In the genomic region with DNA sequence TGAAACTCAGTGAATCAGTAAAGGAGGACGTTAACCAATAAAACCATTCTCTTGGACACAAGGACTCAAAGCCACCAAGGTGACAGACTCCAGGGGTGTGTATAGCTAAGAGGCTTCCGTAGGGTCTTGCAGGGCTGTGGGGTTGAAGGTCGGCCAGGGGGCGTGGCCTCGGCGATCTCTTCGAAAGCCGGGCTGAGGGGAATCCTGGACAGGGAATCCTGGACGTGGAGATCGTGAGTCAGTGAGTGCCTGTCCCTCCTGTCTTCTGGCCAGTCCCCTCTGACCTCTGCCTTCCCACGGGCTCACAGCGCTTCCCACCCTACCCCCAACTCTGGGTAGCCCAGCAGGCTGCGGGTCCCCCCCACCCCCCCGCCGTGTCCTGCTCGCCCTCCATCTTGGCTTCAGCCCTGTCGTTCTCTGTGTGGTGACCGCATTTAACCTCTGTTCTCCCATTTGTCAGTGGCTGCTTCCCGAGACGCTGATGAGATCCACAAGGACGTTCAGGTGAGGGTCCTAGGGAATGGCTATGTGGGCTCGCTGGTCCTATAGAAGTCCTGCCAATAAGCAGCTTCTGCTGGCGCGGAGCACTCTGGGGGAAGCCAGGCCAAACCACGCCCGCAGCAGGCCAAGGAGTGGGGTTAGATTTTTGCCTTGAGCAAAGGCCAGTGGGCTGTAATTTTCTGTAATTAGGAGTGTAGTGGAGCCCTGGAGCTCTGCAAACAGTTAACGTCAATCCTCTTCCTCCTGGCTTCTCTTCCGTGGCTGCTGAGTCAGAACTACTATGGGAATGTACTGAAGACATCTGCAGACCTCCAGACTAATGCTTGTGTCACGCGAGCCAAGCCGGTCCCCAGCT, we compare ENCODE assay signal across 8 mouse cellular contexts. TPM values are rescaled to one million over a fixed set of nuclear protein-coding genes. Genes with fewer than 3 reads are reported as not detected.
DNase-seq lines count a peak whose midpoint lies in the region; ATAC-seq and TF ChIP-seq lines count a peak whose summit lies in the region.

A gene (plus strand): TSS at position 163 of the 856 bp plus-strand sequence.

- H3K9me3 ChIP-seq in MEL (replicated peaks; ENCODE audit: insufficient read depth, low read length): no peaks in the 10 kb centered on the region
- H3K9me3 ChIP-seq in forebrain, embryonic 16.5 days (ENCODE audit: control insufficient read depth, low read length): no peaks in the 10 kb centered on the region
- H3K9me3 ChIP-seq in lung, embryonic 16.5 days (ENCODE audit: control insufficient read depth, low read length): no peaks in the 10 kb centered on the region

- H3K4me2 ChIP-seq in forebrain, embryonic 16.5 days (ENCODE audit: low read length): peak within 1 kb of the TSS; percentile 62
- H3K4me2 ChIP-seq in lung, embryonic 16.5 days (ENCODE audit: low read depth, low read length): peak within 1 kb of the TSS; percentile 90

- peaks cover 0 to 40% of the 10 kb centered on the region in 2 experiments; a peak in 2 of 4 replicates for H3K36me3 ChIP-seq in MEL (ENCODE audit: control insufficient read depth in 1 of 2, insufficient read depth in 2 of 2, low read length in 2 of 2)
- H3K36me3 ChIP-seq in forebrain, embryonic 16.5 days (ENCODE audit: control insufficient read depth, insufficient read depth): no peaks in the 10 kb centered on the region
- H3K36me3 ChIP-seq in lung, embryonic 16.5 days (ENCODE audit: control insufficient read depth, insufficient read depth, low read length): no peaks in the 10 kb centered on the region

- no peak for ATAC-seq in forebrain, embryonic 16.5 days
- peak; percentile 37 to 64; a peak in 3 of 4 replicates for ATAC-seq in hematopoietic stem cell, adult 5-6 weeks (replicated peaks in 1 of 2; ENCODE audit: insufficient read depth in 1 of 2, low FRiP score in 2 of 2, low TSS enrichment in 1 of 2, low read depth in 1 of 2, poor library complexity in 2 of 2, severe bottlenecking in 2 of 2)
- ATAC-seq in lung, embryonic 16.5 days (ENCODE audit: low read depth): peak; percentile 80

- peak within 1 kb of the TSS; percentile 78 for H3K9ac ChIP-seq in MEL (ENCODE audit: control insufficient read depth, low read depth, low read length, poor library complexity, severe bottlenecking)
- H3K9ac ChIP-seq in forebrain, embryonic 16.5 days (replicated peaks; ENCODE audit: low read depth, low read length): peak within 1 kb of the TSS; percentile 60
- peak within 1 kb of the TSS; percentile 77 for H3K9ac ChIP-seq in lung, embryonic 16.5 days (ENCODE audit: low read length)

- no peaks in the 10 kb centered on the region for H3K27me3 ChIP-seq in MEL (ENCODE audit: control insufficient read depth in 1 of 2, insufficient read depth in 2 of 2, low read length in 2 of 2)
- no peaks in the 10 kb centered on the region for H3K27me3 ChIP-seq in forebrain, embryonic 16.5 days (replicated peaks; ENCODE audit: control insufficient read depth, insufficient read depth, low read length)
- H3K27me3 ChIP-seq in lung, embryonic 16.5 days (ENCODE audit: control insufficient read depth, insufficient read depth, low read depth, low read length): no peaks in the 10 kb centered on the region

- H3K4me3 ChIP-seq in MEL (ENCODE audit: control insufficient read depth in 1 of 2, insufficient read depth in 1 of 2, low read depth in 2 of 2, low read length in 2 of 2): peak within 1 kb of the TSS; percentile 71 to 76
- peak within 1 kb of the TSS; percentile 46 for H3K4me3 ChIP-seq in forebrain, embryonic 16.5 days (replicated peaks; ENCODE audit: low read length)
- peak within 1 kb of the TSS; percentile 60 for H3K4me3 ChIP-seq in lung, embryonic 16.5 days (ENCODE audit: low read length)
- H3K4me3 ChIP-seq in olfactory bulb, adult 2 months (ENCODE audit: insufficient read depth, low read depth, low read length): peak within 1 kb of the TSS; percentile 46

- TF ChIP-seq RAD21 in MEL (IDR thresholded peaks at IDR 0.05; ENCODE audit: low read depth, low read length): no peak

- 10% methylated on average over 31 of the region's 31 CpGs for WGBS in forebrain, embryonic 16.5 days
- WGBS in lung, embryonic 16.5 days: 6% methylated on average over 31 of the region's 31 CpGs
- WGBS in olfactory bulb, adult 2 months: 6% methylated on average over 31 of the region's 31 CpGs

- TF ChIP-seq CTCF in MEL (IDR thresholded peaks at IDR 0.05 in 2 of 3, conservative IDR thresholded peaks at IDR 0.05 in 1 of 3; ENCODE audit: control insufficient read depth in 1 of 3, insufficient read depth in 1 of 3, low read depth in 2 of 3, low read length in 3 of 3, poor library complexity in 1 of 3, severe bottlenecking in 1 of 3): no peak
- no peak for TF ChIP-seq CTCF in olfactory bulb, adult 2 months (IDR thresholded peaks at IDR 0.05; ENCODE audit: insufficient read depth, low read depth, low read length)

- peak within 1 kb of the TSS; percentile 69 for H3K27ac ChIP-seq in MEL (ENCODE audit: control insufficient read depth, low read depth, low read length)
- no peak within 1 kb of the TSS for H3K27ac ChIP-seq in forebrain, embryonic 16.5 days (ENCODE audit: low read length)
- peak within 1 kb of the TSS; percentile 43 for H3K27ac ChIP-seq in lung, embryonic 16.5 days (ENCODE audit: low read length)
- H3K27ac ChIP-seq in olfactory bulb, adult 2 months (ENCODE audit: insufficient read depth, low read depth, low read length): no peak within 1 kb of the TSS

- TF ChIP-seq POLR2A in MEL (IDR thresholded peaks at IDR 0.05; ENCODE audit: control insufficient read depth in 1 of 2, insufficient read depth in 1 of 2, low read depth in 1 of 2, low read length in 2 of 2, poor library complexity in 1 of 2): peak in 1 of 2 experiments; percentile 50; a peak in 1 of 4 replicates
- TF ChIP-seq POLR2A in olfactory bulb, adult 2 months (IDR thresholded peaks at IDR 0.05; ENCODE audit: insufficient read depth, low read depth, low read length): no peak

- peak; percentile 74 for DNase-seq in MEL (ENCODE audit: low read depth, low spot score)
- DNase-seq in cerebellum, adult 11-12 months: peak; percentile 79
- peak in 1 of 2 experiments; percentile 45 for DNase-seq in layer of hippocampus, adult 8-10 months (ENCODE audit: low spot score in 2 of 2)
- DNase-seq in thymus, postnatal 36 days: peak; percentile 68 to 78

- peaks cover 19 to 53% of the 10 kb centered on the region in 2 experiments for H3K4me1 ChIP-seq in MEL (ENCODE audit: control insufficient read depth in 1 of 2, insufficient read depth in 2 of 2, low read length in 2 of 2)
- peaks cover 8% of the 10 kb centered on the region for H3K4me1 ChIP-seq in forebrain, embryonic 16.5 days (replicated peaks; ENCODE audit: control insufficient read depth, insufficient read depth, low read length)
- H3K4me1 ChIP-seq in lung, embryonic 16.5 days (replicated peaks; ENCODE audit: control insufficient read depth, insufficient read depth, low read length): peaks cover 7% of the 10 kb centered on the region
- peaks cover 11% of the 10 kb centered on the region for H3K4me1 ChIP-seq in olfactory bulb, adult 2 months (ENCODE audit: control insufficient read depth, insufficient read depth, low read length)

- H3K79me2 ChIP-seq in MEL (ENCODE audit: control insufficient read depth, insufficient read depth, low read length, poor library complexity): no peaks in the 10 kb centered on the region

- no peak for TF ChIP-seq EP300 in MEL (IDR thresholded peaks at IDR 0.05; ENCODE audit: low read depth in 1 of 2, low read length in 2 of 2)

TF ChIP-seq in MEL, 35 proteins besides CTCF, POLR2A, EP300 and RAD21:
- TF ChIP-seq CHD2 (IDR thresholded peaks at IDR 0.05; ENCODE audit: low read length): no peak
- TF ChIP-seq SMC3 (IDR thresholded peaks at IDR 0.05; ENCODE audit: low read depth, low read length): no peak
- peak; percentile 24; the same call in 1 of the 2 replicates for TF ChIP-seq NELFE (IDR thresholded peaks at IDR 0.05; ENCODE audit: low read depth, low read length)
- peak; percentile 38; the same call in 1 of the 2 replicates for TF ChIP-seq ZMIZ1 (IDR thresholded peaks at IDR 0.05; ENCODE audit: low read depth, low read length)
- TF ChIP-seq MAFK (IDR thresholded peaks at IDR 0.05; ENCODE audit: borderline replicate concordance, low read depth, low read length): no peak
- no peak for TF ChIP-seq RCOR1 (IDR thresholded peaks at IDR 0.05; ENCODE audit: low read depth, low read length)
- TF ChIP-seq UBTF (IDR thresholded peaks at IDR 0.05; ENCODE audit: borderline replicate concordance, insufficient read depth, low read depth, low read length): no peak
- 0 out of 2 replicates have a peak, but pooled peaks have one; percentile 40 for TF ChIP-seq HCFC1 (IDR thresholded peaks at IDR 0.05; ENCODE audit: low read depth, low read length)
- 0 out of 2 replicates have a peak, but pooled peaks have one; percentile 13 for TF ChIP-seq TBP (IDR thresholded peaks at IDR 0.05; ENCODE audit: low read depth, low read length)
- TF ChIP-seq CHD1 (IDR thresholded peaks at IDR 0.05; ENCODE audit: low read depth, low read length): no peak

RNA-seq across cellular contexts. Expression of the gene that starts here (rescaled TPM):
- total RNA-seq in MEL (2012; rRNA removed): 17.0 and 22.8 TPM in 2 replicates
- 10 to 100 TPM in 1 of 2 experiments, not detected in 1; 52.2 TPM for polyA plus RNA-seq in MEL (2012; ENCODE audit: insufficient read depth in 1 of 2, insufficient read length in 2 of 2, low read depth in 1 of 2, low replicate concordance in 2 of 2, missing spikeins in 1 of 2)
- 17.4 and 18.5 TPM in 2 replicates for polyA plus RNA-seq in forebrain, embryonic 16.5 days (2015; fragmentation: Nextera tagmentation; extraction: Ambion mirVana)
- total RNA-seq in hematopoietic stem cell, adult 5-6 weeks (2017): 62.6 and 67.5 TPM in 2 replicates
- 10 to 100 TPM; 25.3 to 33.0 (median 29.8) TPM for total RNA-seq in layer of hippocampus, adult 8-10 months (2022)
- polyA plus RNA-seq in lung, embryonic 16.5 days (2015; fragmentation: Nextera tagmentation; extraction: Ambion mirVana): 34.8 and 35.1 TPM in 2 replicates
- not detected in 2 replicates for polyA plus RNA-seq in olfactory bulb, adult 2 months (2012; ENCODE audit: insufficient read depth, insufficient read length, low replicate concordance, missing spikeins)

Comparison
In these comparisons a context has a peak if more than half of its experiments do, and no peak if none do; other contexts are left out.
1. H3K27ac ChIP-seq: peak in MEL (single experiment) and lung, embryonic 16.5 days (single experiment); none in forebrain, embryonic 16.5 days (single experiment) and olfactory bulb, adult 2 months (single experiment).
2. Peak in every context shown above with its lines, with median percentiles within 50 percentile points of each other: H3K4me3 ChIP-seq and H3K9ac ChIP-seq.